Mouse (Mus musculus): Measurements from ENCODE around the gene Tarbp2. TPM values are rescaled to one million over a fixed set of nuclear protein-coding genes. Genes with fewer than 3 reads are reported as not detected.

Tarbp2 gene
- polyA plus RNA-seq, 1 experiment from 2014 or later, result 78.3 TPM

DNA sequence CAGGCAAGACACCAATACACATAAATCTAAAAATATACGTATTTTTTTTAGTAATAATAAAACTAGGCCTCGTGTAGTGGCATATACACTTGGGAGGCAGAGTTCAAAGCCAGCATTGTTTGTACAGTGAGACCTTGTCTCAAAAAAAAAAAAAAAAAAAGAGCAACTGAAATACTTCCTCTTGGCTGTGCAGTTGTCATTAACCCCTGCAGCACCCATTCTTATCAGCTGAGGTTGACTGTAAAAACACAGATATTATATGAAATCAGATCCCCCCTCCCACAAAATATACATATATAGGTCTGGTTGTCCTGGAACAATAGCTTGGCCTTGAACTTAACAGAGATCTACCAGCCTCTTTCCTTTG, 11.5 kb upstream of the Tarbp2 start:
- peaks cover 38% of the 10 kb centered on the region for H3K36me3 ChIP-seq
- WGBS, result 50% methylated on average over 2 of the region's 2 CpGs
- H3K27me3 ChIP-seq, result no peaks in the 10 kb centered on the region
- no peak overlapping the region for H3K4me2 ChIP-seq
- no peak overlapping the region for H3K27ac ChIP-seq
- no peak overlapping the region for H3K9ac ChIP-seq
- H3K9me3 ChIP-seq (replicated peaks), result no peaks in the 10 kb centered on the region
- H3K4me1 ChIP-seq (replicated peaks), result peaks cover 31% of the 10 kb centered on the region
- no peak overlapping the region for H3K4me3 ChIP-seq
- ATAC-seq (replicated peaks; ENCODE audit: insufficient number of reproducible peaks, insufficient read depth, low FRiP score, low read depth), result no peak

DNA sequence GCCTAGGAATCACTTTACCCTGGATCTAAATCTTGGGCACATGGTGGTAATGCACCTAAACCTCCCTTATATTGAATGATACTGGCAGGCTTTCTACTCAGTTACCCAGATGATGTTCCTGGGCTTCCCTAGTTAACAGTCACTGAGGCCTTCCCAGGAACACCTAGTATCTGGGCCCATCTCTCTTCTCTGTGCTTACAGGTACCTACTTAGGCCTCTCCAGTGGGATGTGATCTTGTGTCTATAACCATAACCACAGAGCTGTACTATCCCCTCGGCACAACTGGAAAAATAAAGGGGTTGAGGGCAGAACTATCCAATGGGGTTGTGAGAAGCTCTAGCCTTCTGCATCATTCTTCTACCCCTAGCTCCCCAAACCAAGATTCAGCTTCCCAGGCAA, 11.1 kb upstream of the Tarbp2 start:
- H3K27ac ChIP-seq, result no peak overlapping the region
- ATAC-seq (replicated peaks; ENCODE audit: insufficient number of reproducible peaks, insufficient read depth, low FRiP score, low read depth), result no peak
- H3K4me1 ChIP-seq (replicated peaks), result peaks cover 35% of the 10 kb centered on the region
- peaks cover 34% of the 10 kb centered on the region for H3K36me3 ChIP-seq
- 88% methylated on average over 1 of the region's 1 CpGs for WGBS
- H3K4me3 ChIP-seq, result no peak overlapping the region
- no peaks in the 10 kb centered on the region for H3K27me3 ChIP-seq
- no peak overlapping the region for H3K4me2 ChIP-seq
- no peak overlapping the region for H3K9ac ChIP-seq
- H3K9me3 ChIP-seq (replicated peaks), result no peaks in the 10 kb centered on the region

DNA sequence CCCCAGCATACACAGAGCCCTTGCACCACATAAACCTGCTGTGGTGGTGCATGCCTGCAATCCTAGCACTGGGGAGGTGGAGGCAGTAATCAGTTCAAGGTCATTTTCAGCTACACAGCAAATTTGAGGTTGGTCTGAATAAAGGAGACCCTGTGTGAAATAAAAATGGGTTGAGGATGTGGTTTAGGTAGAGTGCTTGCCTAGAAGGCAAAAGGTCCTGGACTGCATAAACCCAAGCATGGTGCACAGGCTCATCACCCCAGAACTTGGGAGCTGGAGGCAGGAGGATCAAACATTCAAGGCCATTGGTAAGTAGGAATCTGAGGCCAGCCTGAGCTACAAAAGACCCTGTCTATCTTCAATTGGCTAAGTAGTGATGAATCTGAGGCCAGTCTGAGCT, 10.4 kb upstream of the Tarbp2 start:
- Histone ChIP-seq H3K4me3 (no peak overlapping the region), H3K36me3 (peaks cover 27% of the 10 kb centered on the region), H3K9me3 (replicated peaks) (no peaks in the 10 kb centered on the region), H3K27me3 (no peaks in the 10 kb centered on the region), H3K9ac (no peak overlapping the region), H3K4me2 (no peak overlapping the region), H3K27ac (no peak overlapping the region), H3K4me1 (replicated peaks) (peaks cover 37% of the 10 kb centered on the region)
- ATAC-seq (replicated peaks; ENCODE audit: insufficient number of reproducible peaks, insufficient read depth, low FRiP score, low read depth), result no peak

DNA sequence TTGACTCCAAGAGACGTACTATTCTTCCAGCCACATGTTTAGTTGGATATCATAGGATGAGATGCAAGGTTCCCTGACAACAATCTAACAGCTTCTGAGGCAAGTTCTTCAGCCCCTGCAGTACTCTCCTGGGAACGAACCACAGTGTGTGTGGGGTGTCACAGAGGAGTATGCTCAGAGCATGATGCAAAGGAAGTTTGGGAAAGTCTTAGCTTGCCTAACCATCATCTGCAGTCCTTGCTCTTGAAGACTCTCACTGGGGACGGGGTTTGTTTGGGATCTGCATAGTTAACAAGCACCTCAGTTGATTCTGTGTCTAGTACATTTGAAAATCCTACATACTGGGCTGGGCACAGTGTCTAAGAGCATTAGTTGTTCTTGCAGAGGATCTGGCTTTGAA, 9.7 kb upstream of the Tarbp2 start:
- no peak overlapping the region for H3K4me3 ChIP-seq
- H3K27ac ChIP-seq, result no peak overlapping the region
- WGBS, result 77% methylated on average over 3 of the region's 3 CpGs
- H3K4me1 ChIP-seq (replicated peaks), result peaks cover 37% of the 10 kb centered on the region
- H3K4me2 ChIP-seq, result no peak overlapping the region
- H3K27me3 ChIP-seq, result no peaks in the 10 kb centered on the region
- peaks cover 19% of the 10 kb centered on the region for H3K36me3 ChIP-seq
- H3K9ac ChIP-seq, result no peak overlapping the region
- H3K9me3 ChIP-seq (replicated peaks), result no peaks in the 10 kb centered on the region
- no peak for ATAC-seq (replicated peaks; ENCODE audit: insufficient number of reproducible peaks, insufficient read depth, low FRiP score, low read depth)

DNA sequence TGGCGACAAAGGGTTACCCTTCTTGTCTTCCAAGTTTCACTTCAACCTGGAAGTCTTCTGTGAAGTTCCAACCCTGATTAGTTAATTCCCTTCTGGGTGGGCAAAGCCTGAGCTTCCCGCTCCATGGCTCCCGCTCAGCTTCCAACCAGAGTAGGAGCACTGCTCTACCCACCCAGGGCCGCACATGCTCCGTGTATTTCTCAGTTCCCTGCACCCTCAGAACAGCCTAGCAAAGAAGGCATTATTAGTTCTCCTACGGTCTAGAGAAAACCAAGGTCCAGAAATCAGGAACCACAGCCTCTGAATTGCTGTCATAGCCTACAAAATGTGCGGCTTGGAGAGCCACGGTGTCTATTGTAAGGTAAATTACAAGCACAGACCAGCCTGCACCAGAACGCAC, 7.9 kb upstream of the Tarbp2 start:
- Histone ChIP-seq H3K27ac (peak overlapping the region; percentile 79), H3K36me3 (peaks cover 2% of the 10 kb centered on the region; the same call in 1 of the 2 replicates), H3K4me1 (replicated peaks) (peaks cover 35% of the 10 kb centered on the region), H3K9me3 (replicated peaks) (no peaks in the 10 kb centered on the region), H3K9ac (peak overlapping the region; percentile 66), H3K4me3 (peak overlapping the region; percentile 68), H3K4me2 (peak overlapping the region; percentile 95), H3K27me3 (no peaks in the 10 kb centered on the region)
- 8% methylated on average over 9 of the region's 9 CpGs for WGBS
- peak; percentile 58 for ATAC-seq (replicated peaks; ENCODE audit: insufficient number of reproducible peaks, insufficient read depth, low FRiP score, low read depth)

DNA sequence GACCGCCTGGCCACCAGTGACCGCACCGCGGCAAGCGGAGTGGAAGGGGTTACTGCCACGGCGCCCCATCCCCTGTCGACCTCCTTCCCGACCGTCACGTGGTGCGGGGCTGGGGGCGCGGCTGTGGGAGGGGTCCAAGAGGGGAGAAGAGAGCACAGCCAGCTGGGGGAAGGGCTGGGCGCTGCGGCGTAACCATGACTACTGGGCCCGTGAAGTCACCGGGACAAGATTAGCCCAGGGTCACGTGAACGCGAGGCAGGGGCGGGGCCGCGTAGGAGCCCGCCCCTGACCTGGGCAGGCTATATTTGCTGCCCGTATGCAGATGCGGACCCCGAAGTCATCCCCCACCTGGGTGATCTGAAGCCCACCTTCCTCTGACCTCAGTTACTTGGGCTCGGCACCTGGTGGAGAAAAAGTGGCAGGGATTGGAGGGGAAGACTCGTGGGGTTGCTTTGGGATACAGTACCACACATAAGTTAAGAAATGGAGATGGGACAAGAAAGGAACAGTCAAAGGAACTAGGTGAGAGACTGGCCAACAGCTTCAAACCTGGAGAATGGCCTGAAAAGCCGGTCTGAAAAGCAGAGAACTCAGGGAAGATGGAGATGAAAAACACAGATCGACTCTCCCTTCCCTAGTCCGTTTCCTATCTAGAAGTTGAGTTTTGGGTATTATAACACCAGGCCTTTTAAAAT, 7.3 kb upstream of the Tarbp2 start:
- peak; percentile 95 for ATAC-seq (replicated peaks; ENCODE audit: insufficient number of reproducible peaks, insufficient read depth, low FRiP score, low read depth)
- H3K4me1 ChIP-seq (replicated peaks), result peaks cover 29% of the 10 kb centered on the region
- H3K27ac ChIP-seq, result peak overlapping the region; percentile 79
- H3K4me3 ChIP-seq, result peak overlapping the region; percentile 68
- no peaks in the 10 kb centered on the region for H3K9me3 ChIP-seq (replicated peaks)
- H3K4me2 ChIP-seq, result peak overlapping the region; percentile 95
- WGBS, result 3% methylated on average over 33 of the region's 34 CpGs
- peak overlapping the region; percentile 66 for H3K9ac ChIP-seq
- H3K36me3 ChIP-seq, result no peaks in the 10 kb centered on the region
- H3K27me3 ChIP-seq, result no peaks in the 10 kb centered on the region

DNA sequence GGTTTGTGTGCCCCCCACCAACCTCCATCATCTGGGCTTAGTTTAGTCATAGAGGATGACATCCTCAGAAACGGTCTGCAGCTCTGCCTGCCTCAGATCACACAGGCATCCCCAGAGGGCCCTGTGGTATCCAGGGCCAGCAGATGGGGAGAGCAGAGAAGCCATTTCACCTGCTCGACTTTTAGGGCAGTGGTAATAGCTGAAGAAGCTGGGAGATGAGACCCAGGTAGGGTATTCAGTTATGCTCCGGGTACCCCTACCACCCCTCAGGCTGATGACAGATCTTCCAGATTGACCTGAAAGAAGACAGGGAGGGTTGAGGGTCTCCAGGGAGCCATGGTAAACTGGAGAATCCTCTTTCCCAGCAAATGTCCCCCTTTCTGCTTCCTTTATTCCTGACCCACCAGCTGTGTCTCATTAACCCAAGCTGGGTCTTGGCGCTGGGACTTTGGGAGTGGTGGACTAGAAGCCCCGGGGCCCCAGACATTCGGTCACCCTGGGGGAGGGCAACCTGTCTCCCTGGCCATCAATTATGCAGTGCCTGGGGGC, 6.6 kb upstream of the Tarbp2 start:
- H3K9ac ChIP-seq, result no peak overlapping the region
- peaks cover 34% of the 10 kb centered on the region for H3K4me1 ChIP-seq (replicated peaks)
- no peak for ATAC-seq (replicated peaks; ENCODE audit: insufficient number of reproducible peaks, insufficient read depth, low FRiP score, low read depth)
- H3K27ac ChIP-seq, result peak overlapping the region; percentile 79
- no peaks in the 10 kb centered on the region for H3K9me3 ChIP-seq (replicated peaks)
- peak overlapping the region; percentile 68 for H3K4me3 ChIP-seq
- H3K4me2 ChIP-seq, result peak overlapping the region; percentile 95
- 23% methylated on average over 6 of the region's 6 CpGs for WGBS
- H3K27me3 ChIP-seq, result no peaks in the 10 kb centered on the region
- no peaks in the 10 kb centered on the region for H3K36me3 ChIP-seq

DNA sequence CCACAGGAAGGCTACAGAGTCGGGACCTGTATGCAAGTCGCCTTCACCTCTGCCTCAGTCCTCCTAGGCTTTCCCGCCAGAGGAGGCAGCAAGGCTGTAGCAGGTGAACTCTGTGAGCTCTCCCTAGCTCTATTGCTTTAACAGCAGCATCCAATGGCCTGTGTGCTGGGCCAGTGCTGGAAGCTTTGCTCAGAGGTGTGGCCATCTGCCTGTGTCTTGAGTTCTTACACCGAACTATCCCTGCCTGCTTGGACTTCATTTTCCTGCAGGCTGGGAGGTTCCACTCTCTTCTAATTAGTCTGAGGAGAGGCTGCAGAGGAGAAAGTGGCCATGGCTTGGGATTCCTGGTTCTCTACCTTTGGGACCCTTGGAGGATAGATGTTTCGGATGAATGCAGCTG, 6.0 kb upstream of the Tarbp2 start:
- Histone ChIP-seq H3K4me1 (replicated peaks) (peaks cover 36% of the 10 kb centered on the region), H3K27me3 (no peaks in the 10 kb centered on the region), H3K4me3 (no peak overlapping the region), H3K4me2 (no peak overlapping the region), H3K36me3 (no peaks in the 10 kb centered on the region), H3K27ac (no peak overlapping the region), H3K9ac (no peak overlapping the region), H3K9me3 (replicated peaks) (no peaks in the 10 kb centered on the region)
- WGBS, result 44% methylated on average over 5 of the region's 5 CpGs
- ATAC-seq (replicated peaks; ENCODE audit: insufficient number of reproducible peaks, insufficient read depth, low FRiP score, low read depth), result no peak

DNA sequence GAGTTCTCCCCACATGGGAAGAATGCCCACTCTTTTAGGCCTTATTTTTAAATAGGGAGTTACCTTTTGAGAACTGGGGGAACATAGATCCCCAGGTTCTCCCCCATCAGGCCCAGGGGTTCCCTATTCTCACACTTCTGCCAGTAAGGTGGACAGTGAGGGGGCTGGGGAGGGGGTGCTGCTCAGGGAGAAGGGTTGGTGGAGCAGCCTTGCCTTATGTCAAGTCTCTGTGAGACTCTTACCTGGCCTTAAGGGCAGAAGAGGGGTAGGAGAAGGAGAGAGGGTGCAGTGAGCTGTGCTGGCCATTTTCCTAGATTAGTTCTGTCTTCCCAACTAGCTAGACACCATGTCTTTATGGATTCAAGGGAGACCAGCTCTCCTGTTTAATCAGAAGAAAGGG, 5.5 kb upstream of the Tarbp2 start:
- H3K27ac ChIP-seq, result no peak overlapping the region
- no peak for ATAC-seq (replicated peaks; ENCODE audit: insufficient number of reproducible peaks, insufficient read depth, low FRiP score, low read depth)
- H3K4me2 ChIP-seq, result no peak overlapping the region
- no peak overlapping the region for H3K9ac ChIP-seq
- H3K9me3 ChIP-seq (replicated peaks), result no peaks in the 10 kb centered on the region
- no peaks in the 10 kb centered on the region for H3K36me3 ChIP-seq
- no peak overlapping the region for H3K4me3 ChIP-seq
- no peaks in the 10 kb centered on the region for H3K27me3 ChIP-seq
- peaks cover 36% of the 10 kb centered on the region for H3K4me1 ChIP-seq (replicated peaks)

DNA sequence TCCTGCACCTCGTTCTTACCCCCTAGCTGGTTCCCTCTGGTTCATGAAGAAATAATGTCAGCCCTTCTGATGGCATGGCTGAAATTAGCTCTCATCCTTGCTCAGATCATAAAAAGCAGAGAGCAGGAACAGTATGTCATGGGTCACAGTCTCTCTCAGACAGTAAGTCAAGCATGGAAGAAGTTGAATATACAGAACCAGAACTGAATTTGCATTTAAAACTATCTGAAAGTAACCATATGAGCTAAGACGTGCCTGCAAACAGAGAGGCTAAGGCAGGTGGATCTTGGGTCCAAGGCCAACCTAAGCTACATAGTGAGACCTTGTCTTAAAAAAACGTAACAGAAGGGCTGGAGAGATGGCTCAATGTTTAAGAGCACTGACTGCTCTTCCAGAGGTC, 5.0 kb upstream of the Tarbp2 start:
- Histone ChIP-seq H3K4me2 (no peak overlapping the region), H3K4me3 (no peak overlapping the region), H3K36me3 (no peaks in the 10 kb centered on the region), H3K9me3 (replicated peaks) (no peaks in the 10 kb centered on the region), H3K27me3 (no peaks in the 10 kb centered on the region), H3K4me1 (replicated peaks) (peaks cover 36% of the 10 kb centered on the region), H3K9ac (no peak overlapping the region), H3K27ac (no peak overlapping the region)
- 83% methylated on average over 3 of the region's 3 CpGs for WGBS
- no peak for ATAC-seq (replicated peaks; ENCODE audit: insufficient number of reproducible peaks, insufficient read depth, low FRiP score, low read depth)

DNA sequence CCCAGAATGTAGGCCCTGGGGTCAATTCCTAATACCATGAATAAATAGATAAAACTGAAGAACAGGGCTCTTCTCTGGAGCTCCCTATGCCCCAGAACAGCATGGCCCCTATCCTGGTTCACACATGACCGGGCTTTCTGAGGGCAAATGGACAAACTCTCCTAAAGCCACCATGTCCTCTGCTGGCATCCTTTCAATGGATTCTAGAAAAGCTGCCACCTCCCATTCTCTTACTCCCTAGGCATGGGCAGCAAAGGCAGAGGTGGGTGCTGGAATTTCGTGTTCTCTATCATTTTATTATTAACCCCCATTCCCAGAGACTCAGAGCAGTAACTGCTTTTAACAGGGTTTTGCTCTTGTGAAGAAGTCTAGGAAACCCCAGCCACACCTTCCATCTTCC, 2.7 kb upstream of the Tarbp2 start:
- Histone ChIP-seq H3K4me2 (no peak overlapping the region; the same call in 1 of the 2 replicates), H3K27ac (no peak overlapping the region), H3K4me3 (no peak overlapping the region), H3K9me3 (replicated peaks) (no peaks in the 10 kb centered on the region), H3K4me1 (replicated peaks) (peaks cover 38% of the 10 kb centered on the region), H3K9ac (no peak overlapping the region), H3K36me3 (no peaks in the 10 kb centered on the region), H3K27me3 (no peaks in the 10 kb centered on the region)
- WGBS, result 89% methylated on average over 2 of the region's 2 CpGs
- ATAC-seq (replicated peaks; ENCODE audit: insufficient number of reproducible peaks, insufficient read depth, low FRiP score, low read depth), result no peak

DNA sequence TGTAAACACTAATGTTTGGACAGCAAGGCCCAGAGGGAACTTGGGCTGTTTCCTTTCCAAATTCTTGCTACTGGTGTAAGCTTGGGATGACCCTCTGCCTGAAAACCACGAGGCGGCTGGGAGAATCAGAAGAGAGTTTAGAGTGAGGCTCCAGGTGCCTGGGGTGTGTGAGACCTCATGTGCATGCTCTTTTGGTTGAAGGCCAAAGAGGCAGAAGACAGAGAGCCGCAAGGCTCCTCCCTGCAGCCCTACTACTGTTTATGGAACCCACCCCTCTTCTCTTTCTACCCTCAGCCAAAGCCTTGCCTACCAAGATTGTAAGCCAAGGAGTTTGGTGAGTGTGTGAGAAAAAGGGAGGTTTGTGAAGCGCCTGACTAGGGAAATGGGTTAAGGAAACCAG, 2.2 kb upstream of the Tarbp2 start:
- Histone ChIP-seq H3K27ac (no peak overlapping the region), H3K4me2 (peak overlapping the region; percentile 92), H3K9ac (peak overlapping the region; percentile 63), H3K4me3 (peak overlapping the region; percentile 82), H3K27me3 (no peaks in the 10 kb centered on the region), H3K36me3 (no peaks in the 10 kb centered on the region), H3K9me3 (replicated peaks) (no peaks in the 10 kb centered on the region), H3K4me1 (replicated peaks) (peaks cover 40% of the 10 kb centered on the region)
- no peak for ATAC-seq (replicated peaks; ENCODE audit: insufficient number of reproducible peaks, insufficient read depth, low FRiP score, low read depth)
- 44% methylated on average over 4 of the region's 4 CpGs for WGBS

Measured in heart, embryonic 15.5 days (tissue).